Mouse (Mus musculus) activated CD4-positive, CD25-positive, alpha-beta regulatory T cell, adult 9 weeks (primary cell): ENCODE data around the gene Rbm8a. TPM values are rescaled to one million over a fixed set of nuclear protein-coding genes. Genes with fewer than 3 reads are reported as not detected.

Experiments used
- polyA plus RNA-seq: library from polyadenylated mRNA; unstranded; fragments of 100-300 nt; shearing (Covaris generic); gene quantifications from one replicate; pipeline ENCODE4 v1.2.1, GENCODE M21; 2017

Gene Rbm8a
- 270 TPM for polyA plus RNA-seq

DNA sequence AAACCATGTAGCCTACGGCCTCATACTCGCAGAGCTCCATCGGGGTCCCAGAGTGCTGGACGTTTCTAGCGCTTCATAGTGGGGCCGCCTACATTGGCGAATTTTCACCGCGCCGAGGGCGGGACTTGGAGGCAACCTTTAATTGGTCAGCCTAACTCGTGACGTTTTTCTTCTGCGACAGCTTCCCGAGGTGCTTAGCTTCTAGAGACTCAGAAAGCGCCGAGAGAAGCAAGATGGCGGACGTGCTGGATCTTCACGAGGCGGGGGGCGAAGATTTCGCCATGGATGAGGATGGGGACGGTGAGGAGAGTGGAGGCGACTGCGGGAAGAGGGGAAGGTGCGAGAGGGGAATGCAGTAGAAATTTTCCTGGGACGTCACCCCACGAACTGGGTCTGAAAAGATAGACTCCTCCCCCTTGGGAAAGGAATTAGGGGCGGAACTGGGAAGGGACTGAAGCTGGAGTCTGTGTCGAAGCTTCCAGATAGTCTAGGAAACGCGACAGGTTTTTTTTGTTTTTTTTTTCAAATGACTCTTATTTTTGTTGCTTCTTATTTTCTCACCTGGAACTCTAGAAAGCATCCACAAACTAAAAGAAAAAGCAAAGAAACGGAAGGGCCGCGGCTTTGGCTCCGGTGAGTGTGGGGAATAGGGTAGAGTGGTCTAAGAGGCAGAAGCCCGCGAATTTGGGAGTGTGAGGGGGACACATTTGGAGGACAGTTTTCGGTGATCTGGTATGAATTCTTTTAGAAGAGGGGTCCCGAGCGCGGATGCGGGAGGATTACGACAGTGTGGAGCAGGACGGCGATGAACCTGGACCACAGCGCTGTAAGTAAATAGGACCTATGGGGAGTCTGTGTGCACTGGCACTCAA is at the start of gene Rbm8a:
Gene Rbm8a, plus strand, starts transcription at position 205 of the 872 bp plus-strand sequence.

DNA sequence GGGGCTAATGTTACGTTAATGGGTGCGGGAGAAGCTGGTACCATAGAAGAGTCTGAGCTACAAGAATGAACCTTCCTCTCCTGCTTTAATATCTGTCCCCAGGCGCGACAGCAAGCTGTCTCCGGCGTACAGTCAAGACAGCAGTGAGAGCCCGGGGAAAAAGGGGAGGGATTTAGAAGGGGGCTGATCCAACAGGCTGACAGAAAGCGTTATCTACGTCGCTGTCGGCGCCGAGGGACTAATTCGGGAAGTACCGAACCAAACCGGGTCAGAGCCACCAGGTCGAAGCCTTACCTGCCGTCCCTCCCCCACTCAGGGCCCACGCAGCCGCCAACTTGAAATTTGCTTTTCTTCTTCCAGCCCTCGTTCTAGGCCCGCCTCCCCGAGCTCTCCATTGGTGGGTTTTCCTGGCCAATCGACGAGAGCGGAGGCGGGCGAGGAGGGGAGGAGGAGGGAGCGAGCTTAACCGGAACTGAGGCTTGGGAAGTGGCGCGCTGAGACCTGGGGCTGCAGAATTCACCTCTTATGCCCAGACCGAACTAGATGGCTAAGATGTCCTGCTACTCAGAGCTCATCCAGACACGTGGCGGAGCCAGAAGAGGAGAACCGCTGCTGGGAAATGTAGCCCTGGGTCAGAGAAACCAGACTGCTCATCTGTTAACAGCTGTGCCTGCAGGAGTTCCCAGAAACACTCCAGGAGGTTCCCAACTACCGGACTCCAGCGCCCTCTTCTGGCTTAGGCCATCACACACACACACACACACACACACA is 35.8 kb upstream of the Rbm8a start, which contains the start of gene Polr3gl:
Gene Polr3gl, minus strand, starts transcription at position 392 of the 771 bp plus-strand sequence.

DNA sequence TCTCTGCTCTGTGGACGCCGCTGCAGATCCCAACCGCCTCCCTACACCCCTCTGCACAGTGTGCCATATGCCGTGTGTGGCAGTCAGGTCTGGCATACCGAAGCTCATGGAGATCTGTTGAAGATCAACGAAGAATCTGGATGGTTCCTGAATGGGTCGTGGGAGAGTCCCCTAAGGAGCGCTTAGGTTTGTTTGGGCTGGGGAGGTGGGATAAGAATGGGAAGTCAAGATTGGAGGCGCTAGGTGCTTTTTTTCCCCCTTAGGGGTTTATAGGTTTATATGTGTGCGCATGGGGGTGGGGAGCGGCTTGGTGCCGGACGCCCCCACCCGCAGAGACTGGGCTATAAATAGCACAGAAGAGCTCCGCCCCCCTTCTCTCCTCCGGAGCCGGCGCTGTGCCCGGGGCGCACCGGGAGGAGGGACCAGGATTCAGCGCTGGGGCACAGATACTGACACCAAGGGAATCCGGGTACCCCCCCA is 33.5 kb upstream of the Rbm8a start, which contains the start of gene Ankrd34a:
Gene Ankrd34a, plus strand, starts transcription at position 409 of the 480 bp plus-strand sequence.

DNA sequence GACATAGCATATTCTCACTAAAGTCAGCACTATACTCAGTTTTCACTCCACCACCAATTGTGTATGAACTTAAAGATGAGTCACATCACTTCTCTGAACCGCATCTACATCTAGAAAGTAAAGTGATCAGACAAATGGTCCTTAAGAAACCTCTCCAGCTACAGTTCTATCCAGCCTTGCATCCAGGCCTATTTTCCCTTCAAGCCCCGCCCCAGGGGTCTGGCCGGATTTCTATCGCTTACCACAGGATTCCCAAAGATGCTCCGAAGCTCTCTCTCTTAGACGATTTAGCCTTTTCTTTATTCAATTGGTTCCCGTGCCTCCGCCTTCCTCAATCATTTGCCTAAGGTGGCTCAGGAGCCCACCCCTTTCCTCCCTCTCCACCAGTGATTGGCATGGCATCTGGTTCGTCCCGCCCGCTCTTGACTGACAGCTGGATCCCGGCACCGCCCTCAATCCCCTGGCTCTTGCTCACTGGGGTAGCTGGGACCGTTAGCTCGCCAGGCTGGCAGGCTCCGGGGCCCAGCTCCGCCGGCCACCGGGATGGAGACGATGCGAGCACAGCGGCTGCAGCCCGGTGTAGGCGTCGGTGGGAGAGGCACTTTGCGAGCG is 29.0 kb upstream of the Rbm8a start, which contains the start of gene Lix1l:
Gene Lix1l, plus strand, starts transcription at position 511 of the 612 bp plus-strand sequence.

DNA sequence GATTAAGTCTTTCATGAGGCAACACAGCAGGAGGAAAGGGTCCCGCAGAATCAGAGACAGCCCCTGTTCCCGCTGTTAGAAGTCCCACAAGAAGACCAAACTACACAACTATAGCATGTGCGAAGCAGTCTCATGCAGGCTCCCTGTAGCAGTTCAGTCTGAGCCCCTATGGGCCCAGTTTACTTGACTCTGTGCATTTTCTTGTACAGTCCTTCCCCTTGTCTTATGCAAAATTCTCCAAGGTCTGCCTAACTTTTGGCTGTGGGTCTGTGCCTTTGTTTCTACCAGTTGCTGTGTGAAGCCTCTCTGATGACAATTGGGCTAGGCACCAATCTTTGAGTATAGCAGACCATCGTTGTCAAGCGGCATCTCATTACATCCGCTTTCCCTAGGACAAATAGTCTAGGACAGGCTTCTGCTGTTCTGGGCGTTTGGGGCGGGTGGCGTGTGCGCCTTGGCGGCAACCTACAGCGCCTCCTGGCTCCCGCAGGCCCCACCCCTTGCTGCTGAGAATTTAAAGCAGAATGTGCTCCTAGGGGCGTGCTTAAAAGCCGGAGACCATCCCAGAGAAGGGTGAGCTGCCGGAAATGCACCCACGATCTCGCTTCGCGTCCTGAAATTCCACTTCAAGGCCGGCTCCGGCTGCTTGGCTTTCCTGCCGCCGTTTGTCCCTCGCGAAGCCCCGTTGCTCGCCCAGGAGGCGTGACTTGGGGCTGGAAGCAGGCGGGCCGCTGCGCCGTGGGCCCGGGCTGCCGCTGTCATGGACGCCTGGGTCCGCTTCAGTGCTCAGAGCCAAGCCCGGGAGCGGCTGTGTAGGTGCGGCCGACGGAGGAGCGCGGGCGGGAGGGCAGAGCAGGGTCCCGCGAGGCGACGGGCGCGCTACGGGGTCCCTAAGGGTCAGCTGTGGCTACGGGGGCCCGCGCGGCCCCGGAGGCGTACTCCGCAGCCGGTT is 5.5 kb downstream of the Rbm8a start, which contains the start of the genes Pex11b and Gm42957:
Gene Pex11b, plus strand, starts transcription at position 449 of the 952 bp plus-strand sequence.
Gene Gm42957, plus strand, starts transcription at position 547 of the 952 bp plus-strand sequence.

DNA sequence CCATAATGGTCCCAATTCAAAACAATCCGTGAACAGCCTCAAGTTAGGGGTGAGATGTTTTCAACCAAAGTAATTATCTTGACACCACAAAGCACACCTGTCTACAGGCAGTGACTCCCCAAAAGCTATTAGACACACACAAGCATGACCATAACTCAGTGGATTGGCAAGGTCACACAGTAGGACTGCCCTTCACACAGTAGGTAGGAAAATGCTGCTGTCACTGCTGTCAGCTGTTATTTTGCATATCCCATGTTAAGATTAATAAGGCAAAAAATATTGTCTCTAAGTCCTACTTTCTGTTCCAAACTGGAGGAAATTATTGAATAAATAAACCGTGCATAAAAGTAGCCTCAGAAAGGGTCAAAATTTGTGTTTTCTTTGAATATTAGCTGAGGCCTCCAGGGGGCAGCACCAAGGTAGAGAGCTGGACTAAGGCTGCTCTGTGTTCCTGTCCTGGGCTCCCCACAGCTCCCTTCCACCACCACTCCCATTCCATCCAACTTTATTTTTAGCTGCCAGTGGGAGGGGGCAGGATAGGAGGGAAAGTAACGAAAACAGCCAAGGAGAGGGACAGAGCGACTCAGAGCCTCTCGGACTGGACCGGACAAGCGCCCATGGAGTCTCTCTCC is 15.4 kb downstream of the Rbm8a start, which contains the start of gene Itga10:
Gene Itga10, plus strand, starts transcription at position 567 of the 632 bp plus-strand sequence.

DNA sequence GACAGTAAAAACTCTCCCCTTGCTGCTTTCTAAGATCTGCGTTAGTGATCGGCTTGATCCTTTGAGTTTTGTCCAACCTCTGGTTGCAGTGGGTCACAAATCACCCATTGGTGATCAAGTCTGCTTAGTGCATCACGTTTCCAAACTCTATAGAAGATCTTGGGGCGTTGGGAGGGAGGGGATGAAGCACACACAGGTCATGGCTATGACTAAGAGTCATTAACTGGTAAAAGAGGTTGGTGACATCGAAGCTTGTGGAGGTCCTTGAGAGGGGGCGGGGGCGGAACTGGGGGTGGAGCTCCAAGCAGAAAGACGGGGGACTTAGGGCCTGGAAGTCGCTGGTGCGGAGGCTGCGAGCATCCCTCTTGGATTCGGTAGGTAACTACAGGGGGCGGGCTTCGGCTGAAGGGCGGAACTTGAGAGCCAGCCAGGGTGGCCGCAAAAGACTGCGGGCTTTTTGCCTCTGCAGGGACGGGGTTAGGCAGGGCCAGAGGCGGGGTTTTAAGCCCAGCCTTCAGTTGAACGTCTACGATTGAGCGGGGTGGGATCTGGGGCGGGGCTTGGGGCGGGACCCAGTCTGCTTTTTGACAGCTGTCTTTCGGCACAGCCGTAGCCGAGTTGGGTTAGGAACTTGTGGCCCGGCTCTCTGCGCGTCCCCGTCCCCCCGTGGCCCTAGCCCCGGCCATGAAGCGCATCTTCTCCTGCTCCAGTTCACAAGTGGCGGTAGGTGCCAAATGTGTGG is 40.2 kb downstream of the Rbm8a start, which contains the start of gene Ankrd35:
Gene Ankrd35, plus strand, starts transcription at position 405 of the 742 bp plus-strand sequence.

Other genes starting within 250 kb of the Rbm8a start
- gene BC107364, start 177.6 kb upstream of the Rbm8a start, polyA plus RNA-seq, result not detected
- not detected for gene Hfe2, start 104.8 kb upstream of the Rbm8a start, polyA plus RNA-seq
- gene Txnip, start 72.0 kb upstream of the Rbm8a start, polyA plus RNA-seq, result 950 TPM
- gene Gm16253, start 52.9 kb upstream of the Rbm8a start, polyA plus RNA-seq, result 1.3 TPM
- gene Polr3gl, start 35.8 kb upstream of the Rbm8a start, polyA plus RNA-seq, result 22.8 TPM
- gene Ankrd34a, start 33.3 kb upstream of the Rbm8a start, polyA plus RNA-seq, result 0.17 TPM
- 0.26 TPM for gene Lix1l, start 28.8 kb upstream of the Rbm8a start, polyA plus RNA-seq
- gene Pex11b, start 5.4 kb downstream of the Rbm8a start, polyA plus RNA-seq, result 67.2 TPM
- not detected for gene Gm42957, start 5.5 kb downstream of the Rbm8a start, polyA plus RNA-seq
- 0.28 TPM for gene Itga10, start 15.7 kb downstream of the Rbm8a start, polyA plus RNA-seq
- 0.09 TPM for gene Ankrd35, start 40.2 kb downstream of the Rbm8a start, polyA plus RNA-seq
- 22.6 TPM for gene Pias3, start 66.5 kb downstream of the Rbm8a start, polyA plus RNA-seq
- 0.64 TPM for gene Nudt17, start 78.6 kb downstream of the Rbm8a start, polyA plus RNA-seq
- 75.2 TPM for gene Polr3c, start 97.7 kb downstream of the Rbm8a start, polyA plus RNA-seq
- gene Rnf115, start 97.7 kb downstream of the Rbm8a start, polyA plus RNA-seq, result 52.1 TPM
- gene Pdzk1, start 199.4 kb downstream of the Rbm8a start, polyA plus RNA-seq, result 0.24 TPM
- gene Cd160, start 199.4 kb downstream of the Rbm8a start, polyA plus RNA-seq, result 23.3 TPM